Mouse (Mus musculus): Measurements from ENCODE around the gene Uba6. TPM values are rescaled to one million over a fixed set of nuclear protein-coding genes. Genes with fewer than 3 reads are reported as not detected.

Gene Uba6
- polyA plus RNA-seq, 1 experiment, result 0.53 TPM

GRCm38 (mm10) chr5:86065101-86065875 lies 107.3 kb downstream of the Uba6 start, which contains the start of gene Cenpc1:
TSS of gene Cenpc1 (minus strand) at chr5:86065583.
- H3K4me1 ChIP-seq, result peaks cover 46% of the 10 kb centered on the region
- H3K4me3 ChIP-seq (replicated peaks), result peak within 1 kb of the TSS; percentile 97
- no peak for TF ChIP-seq GATA1 (IDR thresholded peaks at IDR 0.05; ENCODE audit: borderline replicate concordance, low read length)
- no peak for TF ChIP-seq FLI1 (IDR thresholded peaks at IDR 0.05; ENCODE audit: low read length)
- no peaks in the 10 kb centered on the region for H3K36me3 ChIP-seq (replicated peaks; ENCODE audit: low read length)
- H3K27me3 ChIP-seq (replicated peaks), result no peaks in the 10 kb centered on the region
- no peaks in the 10 kb centered on the region for H3K9me3 ChIP-seq

- no peaks in the 10 kb centered on the region for H3K9me3 ChIP-seq
- TF ChIP-seq FLI1 (IDR thresholded peaks at IDR 0.05; ENCODE audit: low read length) (no peak), GATA1 (IDR thresholded peaks at IDR 0.05; ENCODE audit: borderline replicate concordance, low read length) (no peak)
- H3K27me3 ChIP-seq (replicated peaks), result no peaks in the 10 kb centered on the region
- peaks cover 36% of the 10 kb centered on the region for H3K4me1 ChIP-seq
- peaks cover 12% of the 10 kb centered on the region for H3K36me3 ChIP-seq (replicated peaks; ENCODE audit: low read length)
- H3K4me3 ChIP-seq (replicated peaks), result peak overlapping the region; percentile 76
These were observed 109.1 kb downstream of the Uba6 start for GRCm38 (mm10) chr5:86063501-86063900.

Other genes with a start within 250 kb of the Uba6 start
- gene Cenpc1, start 107.2 kb downstream of the Uba6 start, polyA plus RNA-seq (2012; ENCODE audit: insufficient read depth, low replicate concordance), result 1.7 TPM in 1 of 2 replicates, not detected in the other
- 0.97 and 21.5 TPM in 2 replicates for gene Stap1, start 101.1 kb downstream of the Uba6 start, polyA plus RNA-seq (2012; ENCODE audit: insufficient read depth, low replicate concordance)
- gene Gnrhr, start 25.1 kb upstream of the Uba6 start, polyA plus RNA-seq (2012; ENCODE audit: insufficient read depth, low replicate concordance), result not detected in 2 replicates
- not detected in 2 replicates for gene Tmprss11c, start 116.5 kb upstream of the Uba6 start, polyA plus RNA-seq (2012; ENCODE audit: insufficient read depth, low replicate concordance)
- gene Tmprss11d, start 200.6 kb upstream of the Uba6 start, polyA plus RNA-seq (2012; ENCODE audit: insufficient read depth, low replicate concordance), result not detected in 2 replicates